Mouse (Mus musculus): ENCODE measurements around the gene Pgghg. TPM values are rescaled to one million over a fixed set of nuclear protein-coding genes. Genes with fewer than 3 reads are reported as not detected.

The Pgghg gene
- polyA plus RNA-seq, 1 experiment, result 68.6 TPM

GRCm38 (mm10) chr7:140946980-140947379, 5.8 kb downstream of the Pgghg start:
- no peak for DNase-seq
- Histone ChIP-seq H3K36me3 (ENCODE audit: control insufficient read depth, insufficient read depth, low read length) (no peaks in the 10 kb centered on the region), H3K4me3 (ENCODE audit: control insufficient read depth, insufficient read depth, low read length) (no peak overlapping the region), H3K4me1 (replicated peaks; ENCODE audit: control insufficient read depth, insufficient read depth, low read length) (peaks cover 31% of the 10 kb centered on the region), H3K27me3 (ENCODE audit: control insufficient read depth, insufficient read depth, low read length) (no peaks in the 10 kb centered on the region), H3K27ac (ENCODE audit: control insufficient read depth, insufficient read depth, low read length) (no peak overlapping the region)
- no peak for TF ChIP-seq POLR2A (IDR thresholded peaks at IDR 0.05; ENCODE audit: control insufficient read depth, extremely low read depth, insufficient read depth, low read length, poor library complexity)
- no peak for TF ChIP-seq CTCF (IDR thresholded peaks at IDR 0.05; ENCODE audit: borderline replicate concordance, control insufficient read depth, extremely low read depth, insufficient read depth, low read length, poor library complexity)
- WGBS, result 9% methylated on average over 7 of the region's 7 CpGs

- no peak for DNase-seq
- Histone ChIP-seq H3K4me3 (ENCODE audit: control insufficient read depth, insufficient read depth, low read length) (no peak overlapping the region), H3K4me1 (replicated peaks; ENCODE audit: control insufficient read depth, insufficient read depth, low read length) (peaks cover 21% of the 10 kb centered on the region), H3K36me3 (ENCODE audit: control insufficient read depth, insufficient read depth, low read length) (no peaks in the 10 kb centered on the region), H3K27me3 (ENCODE audit: control insufficient read depth, insufficient read depth, low read length) (no peaks in the 10 kb centered on the region), H3K27ac (ENCODE audit: control insufficient read depth, insufficient read depth, low read length) (no peak overlapping the region)
- WGBS, result 88% methylated on average over 8 of the region's 8 CpGs
- TF ChIP-seq POLR2A (IDR thresholded peaks at IDR 0.05; ENCODE audit: control insufficient read depth, extremely low read depth, insufficient read depth, low read length, poor library complexity), result no peak
- TF ChIP-seq CTCF (IDR thresholded peaks at IDR 0.05; ENCODE audit: borderline replicate concordance, control insufficient read depth, extremely low read depth, insufficient read depth, low read length, poor library complexity), result no peak
These were observed 7.0 kb downstream of the Pgghg start for GRCm38 (mm10) chr7:140948161-140948560.

GRCm38 (mm10) chr7:140949255-140949654, 8.1 kb downstream of the Pgghg start:
- WGBS, result 96% methylated on average over 6 of the region's 6 CpGs
- no peaks in the 10 kb centered on the region for H3K36me3 ChIP-seq (ENCODE audit: control insufficient read depth, insufficient read depth, low read length)
- no peaks in the 10 kb centered on the region for H3K27me3 ChIP-seq (ENCODE audit: control insufficient read depth, insufficient read depth, low read length)
- DNase-seq, result no peak
- no peak overlapping the region for H3K27ac ChIP-seq (ENCODE audit: control insufficient read depth, insufficient read depth, low read length)
- no peak overlapping the region for H3K4me3 ChIP-seq (ENCODE audit: control insufficient read depth, insufficient read depth, low read length)
- peaks cover 24% of the 10 kb centered on the region for H3K4me1 ChIP-seq (replicated peaks; ENCODE audit: control insufficient read depth, insufficient read depth, low read length)
- TF ChIP-seq POLR2A (IDR thresholded peaks at IDR 0.05; ENCODE audit: control insufficient read depth, extremely low read depth, insufficient read depth, low read length, poor library complexity) (no peak), CTCF (IDR thresholded peaks at IDR 0.05; ENCODE audit: borderline replicate concordance, control insufficient read depth, extremely low read depth, insufficient read depth, low read length, poor library complexity) (no peak)

- Histone ChIP-seq H3K4me3 (ENCODE audit: control insufficient read depth, insufficient read depth, low read length) (no peak within 1 kb of the TSS), H3K27ac (ENCODE audit: control insufficient read depth, insufficient read depth, low read length) (no peak within 1 kb of the TSS), H3K36me3 (ENCODE audit: control insufficient read depth, insufficient read depth, low read length) (no peaks in the 10 kb centered on the region), H3K27me3 (ENCODE audit: control insufficient read depth, insufficient read depth, low read length) (no peaks in the 10 kb centered on the region), H3K4me1 (replicated peaks; ENCODE audit: control insufficient read depth, insufficient read depth, low read length) (peaks cover 30% of the 10 kb centered on the region)
- no peak for TF ChIP-seq POLR2A (IDR thresholded peaks at IDR 0.05; ENCODE audit: control insufficient read depth, extremely low read depth, insufficient read depth, low read length, poor library complexity)
- TF ChIP-seq CTCF (IDR thresholded peaks at IDR 0.05; ENCODE audit: borderline replicate concordance, control insufficient read depth, extremely low read depth, insufficient read depth, low read length, poor library complexity), result no peak
- WGBS, result 90% methylated on average over 16 of the region's 16 CpGs
- DNase-seq, result no peak
These were observed 8.8 kb downstream of the Pgghg start, which contains the start of gene Ifitm5 for GRCm38 (mm10) chr7:140949824-140950530. Gene Ifitm5 (minus strand): TSS chr7:140950291.

- H3K36me3 ChIP-seq (ENCODE audit: control insufficient read depth, insufficient read depth, low read length), result no peaks in the 10 kb centered on the region
- no peak overlapping the region for H3K27ac ChIP-seq (ENCODE audit: control insufficient read depth, insufficient read depth, low read length)
- no peak overlapping the region for H3K4me3 ChIP-seq (ENCODE audit: control insufficient read depth, insufficient read depth, low read length)
- no peaks in the 10 kb centered on the region for H3K27me3 ChIP-seq (ENCODE audit: control insufficient read depth, insufficient read depth, low read length)
- peaks cover 31% of the 10 kb centered on the region for H3K4me1 ChIP-seq (replicated peaks; ENCODE audit: control insufficient read depth, insufficient read depth, low read length)
- TF ChIP-seq CTCF (IDR thresholded peaks at IDR 0.05; ENCODE audit: borderline replicate concordance, control insufficient read depth, extremely low read depth, insufficient read depth, low read length, poor library complexity) (no peak), POLR2A (IDR thresholded peaks at IDR 0.05; ENCODE audit: control insufficient read depth, extremely low read depth, insufficient read depth, low read length, poor library complexity) (no peak)
- no peak for DNase-seq
- WGBS, result 96% methylated on average over 8 of the region's 8 CpGs
These were observed 9.9 kb downstream of the Pgghg start for GRCm38 (mm10) chr7:140951051-140951450.

- TF ChIP-seq POLR2A (IDR thresholded peaks at IDR 0.05; ENCODE audit: control insufficient read depth, extremely low read depth, insufficient read depth, low read length, poor library complexity), result no peak
- TF ChIP-seq CTCF (IDR thresholded peaks at IDR 0.05; ENCODE audit: borderline replicate concordance, control insufficient read depth, extremely low read depth, insufficient read depth, low read length, poor library complexity), result no peak
- Histone ChIP-seq H3K36me3 (ENCODE audit: control insufficient read depth, insufficient read depth, low read length) (no peaks in the 10 kb centered on the region), H3K4me1 (replicated peaks; ENCODE audit: control insufficient read depth, insufficient read depth, low read length) (peaks cover 24% of the 10 kb centered on the region), H3K4me3 (ENCODE audit: control insufficient read depth, insufficient read depth, low read length) (no peak overlapping the region), H3K27me3 (ENCODE audit: control insufficient read depth, insufficient read depth, low read length) (no peaks in the 10 kb centered on the region), H3K27ac (ENCODE audit: control insufficient read depth, insufficient read depth, low read length) (no peak overlapping the region)
- WGBS, result 76% methylated on average over 6 of the region's 6 CpGs
- no peak for DNase-seq
These were observed 10.6 kb downstream of the Pgghg start for GRCm38 (mm10) chr7:140951765-140952164.
